Mouse (Mus musculus) embryonic fibroblast, embryonic 13.5 days (primary cell): ENCODE data around the gene Cbfb. TPM values are rescaled to one million over a fixed set of nuclear protein-coding genes. Genes with fewer than 3 reads are reported as not detected.
"Not testable (repeated sequence)": the region's sequence is repeated elsewhere in the genome, so short reads cannot be mapped to it uniquely, and the experiment has no call there.

ENCODE experiments used
- H3K27ac ChIP-seq: 2 replicates; pipeline ENCODE4 v1.5.1; 2012; ENCODE audit warnings: low read length, control low read depth, inconsistent platforms; ENCODE audit not compliant: insufficient read depth
- H3K4me1 ChIP-seq: 2 replicates; pipeline ENCODE4 v1.6.1; 2011; ENCODE audit warnings: low read length; ENCODE audit not compliant: control insufficient read depth, insufficient read depth
- H3K4me3 ChIP-seq: 2 replicates; pipeline ENCODE4 v1.5.1; 2011; ENCODE audit warnings: mild to moderate bottlenecking, control low read depth, low read length; ENCODE audit not compliant: insufficient read depth
- CTCF ChIP-seq: IDR thresholded peaks from 2 replicates; pipeline ENCODE4 v1.5.1; 2011; ENCODE audit warnings: mild to moderate bottlenecking, control low read depth, low read length, moderate library complexity, borderline replicate concordance; ENCODE audit not compliant: insufficient read depth
- POLR2A ChIP-seq: IDR thresholded peaks from 2 replicates; pipeline ENCODE4 v1.6.1; 2011; ENCODE audit warnings: low read depth, mild to moderate bottlenecking, control low read depth, low read length, moderate library complexity
- polyA plus RNA-seq: library from polyadenylated mRNA; stranded (reverse); fragments of >200 nt; gene quantifications from 2 replicates; pipeline ENCODE4 v1.2.4, GENCODE M21; 2011; ENCODE audit warnings: low read depth; ENCODE audit not compliant: missing spikeins, insufficient read length

Cbfb gene
- polyA plus RNA-seq, 1 experiment, result 145 TPM

DNA sequence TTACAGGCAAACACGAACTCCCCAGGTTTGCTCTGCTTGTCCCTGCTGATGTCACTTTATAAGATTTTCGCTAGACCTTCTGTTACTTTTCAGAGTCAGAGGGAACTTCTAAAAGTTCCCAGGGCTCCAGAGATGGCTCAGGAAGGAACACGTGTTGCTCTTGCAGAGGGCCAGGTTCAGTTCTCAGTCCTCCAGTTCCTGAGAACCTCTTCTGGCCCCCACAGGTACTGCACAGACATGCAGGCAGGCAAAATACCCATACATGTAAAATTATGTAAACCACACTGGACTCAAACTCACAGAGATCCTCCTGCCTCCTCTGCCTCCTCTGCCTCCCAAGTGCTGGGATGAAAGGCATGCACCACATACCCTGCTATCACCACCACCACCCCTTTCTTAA is 12.4 kb upstream of the Cbfb start:
- H3K4me1 ChIP-seq, result peaks cover 3% of the 10 kb centered on the region; the same call in 1 of the 2 replicates
- no peak overlapping the region for H3K27ac ChIP-seq
- H3K4me3 ChIP-seq, result no peak overlapping the region
- TF ChIP-seq CTCF, result no peak
- TF ChIP-seq POLR2A, result no peak

DNA sequence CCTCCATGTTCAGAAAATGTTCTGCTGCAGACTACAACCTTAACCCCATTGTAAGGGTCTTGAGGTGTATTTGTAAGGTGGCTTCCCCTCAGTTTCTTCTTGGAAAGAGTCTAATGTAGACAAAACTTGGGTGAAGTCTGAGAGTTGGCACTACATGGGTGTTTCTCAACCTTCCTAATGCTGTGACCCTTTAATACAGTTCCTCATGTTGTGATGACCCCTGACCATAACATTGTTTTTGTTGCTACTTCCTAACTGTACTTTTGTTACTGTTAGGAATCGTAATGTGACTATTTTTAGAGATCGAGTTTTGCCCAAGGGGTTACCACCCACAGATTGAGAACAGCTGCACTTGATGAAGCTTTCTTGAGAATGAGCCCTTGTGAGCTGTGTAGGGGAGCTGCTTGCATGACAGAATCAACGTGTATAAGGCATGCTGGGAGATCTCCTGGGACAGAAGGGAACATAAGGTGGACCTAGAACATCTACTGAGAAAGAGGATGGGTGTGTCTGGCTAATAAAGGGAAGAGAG is 9.3 kb upstream of the Cbfb start:
- TF ChIP-seq POLR2A, result no peak
- TF ChIP-seq CTCF, result no peak

DNA sequence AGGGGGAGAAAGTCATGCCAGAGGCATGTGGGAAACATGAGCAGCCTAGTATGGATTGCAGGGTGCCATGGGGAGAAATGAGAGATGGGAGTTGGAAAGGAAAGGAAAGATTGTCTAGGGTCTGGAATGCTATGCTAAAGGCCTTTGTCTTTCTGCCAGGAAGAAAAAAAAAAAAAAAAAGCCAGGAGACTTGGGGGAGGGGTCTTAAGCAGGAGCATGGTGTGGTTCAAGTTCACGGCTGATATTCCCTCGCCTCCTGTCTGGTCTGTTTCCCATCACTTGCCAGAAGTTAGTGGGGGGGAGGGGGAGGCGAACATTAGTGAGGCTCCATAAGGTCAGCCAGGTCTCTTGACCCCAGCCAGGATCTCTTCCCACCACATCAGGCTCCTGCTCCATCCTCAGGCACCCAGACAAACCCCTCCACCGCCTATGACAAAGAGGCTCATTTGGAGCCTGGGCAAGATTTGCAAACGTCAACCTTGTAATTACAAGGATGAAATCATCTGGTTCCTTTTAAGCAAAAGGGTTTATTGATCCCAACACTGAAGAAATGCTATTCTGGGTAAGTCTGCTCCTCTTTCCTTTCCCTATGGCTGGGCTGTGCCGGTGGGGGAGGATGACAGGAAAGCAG is 6.1 kb upstream of the Cbfb start:
- H3K4me1 ChIP-seq, result peaks cover 11% of the 10 kb centered on the region; the same call in 1 of the 2 replicates
- TF ChIP-seq CTCF (no peak), POLR2A (no peak)
- H3K4me3 ChIP-seq, result no peak overlapping the region
- H3K27ac ChIP-seq, result peak overlapping the region; percentile 89

More for the DNA sequence above, 9.3 kb upstream of the Cbfb start:
- H3K4me1 ChIP-seq, result peaks cover 11% of the 10 kb centered on the region; the same call in 1 of the 2 replicates
- H3K4me3 ChIP-seq, result no peak overlapping the region
- H3K27ac ChIP-seq, result no peak overlapping the region

DNA sequence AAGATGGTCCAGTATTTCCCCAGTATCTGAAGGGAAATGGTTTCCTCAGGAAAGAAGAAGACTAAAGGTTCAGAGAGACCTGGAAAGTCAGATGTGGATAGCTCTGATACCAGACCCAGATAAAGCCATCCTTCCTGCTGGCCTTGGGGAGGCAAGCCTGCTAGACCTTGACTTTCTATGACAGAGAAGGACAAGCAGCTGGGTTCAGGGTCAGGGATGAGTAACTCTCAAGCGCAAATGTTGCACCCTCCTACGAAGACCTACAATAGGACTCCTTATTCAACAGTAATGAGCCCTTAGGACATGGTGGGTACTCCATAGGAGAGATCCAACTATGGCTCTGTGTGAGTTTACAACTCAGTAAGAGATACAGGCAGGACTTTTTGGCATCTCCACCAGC is 5.3 kb upstream of the Cbfb start:
- peaks cover 11% of the 10 kb centered on the region; the same call in 1 of the 2 replicates for H3K4me1 ChIP-seq
- TF ChIP-seq CTCF (no peak), POLR2A (no peak)
- H3K4me3 ChIP-seq, result no peak overlapping the region
- peak overlapping the region; percentile 89 for H3K27ac ChIP-seq

DNA sequence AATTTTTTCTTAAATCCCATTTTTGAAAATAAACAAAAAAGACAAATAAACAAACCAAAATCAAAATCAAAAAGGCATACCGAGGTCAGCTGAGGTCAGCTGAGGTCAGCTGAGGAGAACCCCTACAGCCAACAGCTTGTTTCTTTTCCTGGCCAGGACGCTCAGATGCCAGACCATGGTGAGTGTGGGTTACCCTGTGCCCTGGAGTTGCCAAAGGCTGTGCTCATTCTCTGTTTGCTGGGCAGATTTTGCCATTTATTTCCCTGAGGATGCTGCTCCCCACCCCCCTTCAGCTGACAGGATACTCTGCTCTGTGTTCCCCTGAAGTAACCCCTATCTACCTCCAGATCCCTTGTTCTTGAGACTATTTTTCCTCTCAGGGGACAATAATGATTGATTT is 3.4 kb upstream of the Cbfb start:
- TF ChIP-seq CTCF, result no peak
- no peak for TF ChIP-seq POLR2A
- Histone ChIP-seq H3K4me3 (no peak overlapping the region), H3K27ac (no peak overlapping the region), H3K4me1 (peaks cover 8% of the 10 kb centered on the region; the same call in 1 of the 2 replicates)

DNA sequence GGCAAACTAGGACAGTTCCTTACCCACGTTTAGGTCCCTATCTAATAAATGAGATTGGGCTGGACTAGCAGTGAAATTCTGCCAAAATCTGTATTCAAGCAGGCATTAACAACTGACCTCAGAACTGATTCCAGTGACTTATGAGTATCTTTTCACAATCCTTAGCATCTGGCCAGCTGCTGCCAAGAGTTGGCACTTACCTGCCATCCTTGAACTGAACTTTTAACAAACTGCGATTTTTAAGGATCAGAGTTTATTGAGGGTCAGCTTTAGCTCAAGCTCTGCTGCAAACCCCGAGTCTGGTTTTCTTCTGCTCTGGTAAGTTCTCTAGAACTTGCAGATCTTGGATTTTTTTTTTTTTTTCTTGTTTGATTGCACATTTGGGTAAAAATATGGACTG is 892 bp upstream of the Cbfb start:
- TF ChIP-seq CTCF (no peak), POLR2A (no peak)
- no peak overlapping the region for H3K4me3 ChIP-seq

DNA sequence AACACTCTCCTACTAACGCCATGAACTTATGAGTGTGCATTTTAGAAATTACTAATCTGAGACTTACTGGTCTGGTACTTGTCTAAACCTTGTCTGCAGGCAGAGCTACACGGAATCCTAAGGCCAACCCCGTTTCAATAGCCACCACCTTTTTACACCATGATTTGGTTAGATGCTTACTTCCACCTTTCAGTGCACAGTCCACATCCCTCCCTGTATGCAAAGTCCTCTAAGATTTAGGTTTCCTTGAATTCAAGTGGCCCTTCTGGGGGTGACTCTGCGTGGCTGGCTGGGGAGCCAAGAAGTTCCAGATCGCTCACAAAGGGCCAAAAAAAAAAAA is 463 bp upstream of the Cbfb start:
- Histone ChIP-seq H3K4me1 (peaks cover 13% of the 10 kb centered on the region), H3K27ac (peak overlapping the region; percentile 92), H3K4me3 (peak overlapping the region; percentile 49)
- TF ChIP-seq CTCF (no peak), POLR2A (no peak; the same call in 1 of the 2 replicates)

More for the DNA sequence above, 892 bp upstream of the Cbfb start:
- H3K4me1 ChIP-seq, result peaks cover 11% of the 10 kb centered on the region
- H3K27ac ChIP-seq, result peak overlapping the region; percentile 92

DNA sequence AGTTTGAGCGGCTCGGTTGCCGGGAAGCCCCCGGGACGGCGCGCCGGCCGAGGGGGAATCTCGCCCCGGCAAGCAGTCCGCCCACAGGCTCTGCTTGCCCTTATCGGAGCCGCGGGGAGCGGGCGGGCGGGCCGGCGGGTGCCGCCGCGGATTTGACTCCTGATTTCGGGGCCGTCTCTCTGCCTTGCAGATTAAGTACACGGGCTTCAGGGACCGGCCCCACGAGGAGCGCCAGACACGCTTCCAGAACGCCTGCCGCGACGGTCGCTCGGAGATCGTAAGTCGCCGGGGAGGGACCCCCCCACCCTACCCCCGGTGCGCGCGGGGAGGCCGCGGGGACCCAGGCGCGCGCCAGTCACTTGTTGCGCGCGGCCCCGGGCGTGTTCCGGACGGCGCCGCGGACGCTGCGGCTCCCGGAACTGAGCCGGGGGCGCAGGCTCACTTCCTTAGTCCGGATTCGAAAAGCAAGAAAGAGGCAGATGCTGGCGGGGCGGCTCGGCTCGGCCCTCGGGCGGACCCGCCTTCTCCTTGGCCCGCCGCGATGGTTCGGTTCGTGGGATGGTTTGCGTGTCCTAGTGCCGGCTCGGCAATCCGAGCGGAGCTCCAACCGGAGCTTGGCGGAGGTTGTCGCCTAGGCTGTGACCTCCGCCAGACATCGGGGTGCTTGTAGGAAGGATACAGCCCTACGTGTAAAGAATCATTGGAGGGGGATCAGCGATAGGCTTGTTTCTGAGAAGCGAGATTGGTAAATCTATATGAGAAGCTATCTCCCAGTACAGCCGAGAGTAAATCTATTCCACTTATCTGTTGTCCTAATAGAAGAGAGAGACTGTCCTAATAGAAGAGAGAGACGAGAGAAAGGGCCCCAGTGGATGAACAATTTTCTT is 885 bp downstream of the Cbfb start:
- H3K27ac ChIP-seq, result peak overlapping the region; percentile 99
- TF ChIP-seq CTCF (no peak), POLR2A (no peak)
- H3K4me3 ChIP-seq, result peak overlapping the region; percentile 72
- H3K4me1 ChIP-seq, result peaks cover 8% of the 10 kb centered on the region; the same call in 1 of the 2 replicates

DNA sequence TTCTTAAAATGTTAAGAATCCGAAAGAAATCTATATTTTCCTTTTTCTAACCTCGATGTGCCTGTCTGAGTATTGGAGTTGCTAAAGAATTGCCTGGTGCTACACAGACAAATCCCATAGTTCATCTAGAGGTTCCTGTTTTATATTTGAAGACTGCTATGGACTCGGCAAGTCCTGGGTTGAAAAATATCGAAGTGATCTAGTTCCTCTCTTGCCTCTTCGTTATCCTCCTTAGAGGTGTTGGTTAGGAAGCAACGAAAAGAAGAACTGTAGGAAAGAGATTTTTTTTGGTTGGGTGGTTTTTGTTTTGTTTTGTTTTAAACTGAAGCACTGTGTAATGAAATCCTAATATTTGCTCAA is 1.5 kb downstream of the Cbfb start:
- TF ChIP-seq CTCF, result no peak
- no peak for TF ChIP-seq POLR2A
- Histone ChIP-seq H3K4me3 (peak overlapping the region; percentile 72), H3K27ac (no peak overlapping the region), H3K4me1 (peaks cover 8% of the 10 kb centered on the region; the same call in 1 of the 2 replicates)

DNA sequence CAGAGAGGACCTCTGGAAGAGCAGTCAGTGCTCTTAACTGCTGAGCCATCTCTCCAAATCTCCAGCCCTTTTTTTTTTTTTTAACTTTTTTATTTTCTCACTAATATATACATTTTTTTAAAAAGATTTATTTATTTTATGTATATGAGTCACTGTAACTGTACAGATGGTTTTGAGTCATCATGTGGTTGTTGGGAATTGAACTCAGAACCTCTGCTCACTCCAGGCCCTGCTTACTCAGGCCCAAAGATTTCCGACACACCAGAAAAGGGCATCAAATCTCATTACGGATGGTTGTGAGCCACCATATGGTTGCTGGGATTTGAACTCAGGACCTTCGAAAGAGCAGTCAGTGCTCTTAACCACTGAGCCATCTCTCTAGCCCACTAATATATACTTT is 4.8 kb downstream of the Cbfb start:
- H3K4me1 ChIP-seq, H3K27ac ChIP-seq, H3K4me3 ChIP-seq: not testable (repeated sequence)
